Mouse (Mus musculus): ENCODE data around the gene Kcnh4. TPM values are rescaled to one million over a fixed set of nuclear protein-coding genes. Genes with fewer than 3 reads are reported as not detected.
A peak's percentile ranks its signal among the peaks of the same experiment; 100 is the strongest.

The Kcnh4 gene
- total RNA-seq, 4 experiments from 2014 or later: not detected

DNA sequence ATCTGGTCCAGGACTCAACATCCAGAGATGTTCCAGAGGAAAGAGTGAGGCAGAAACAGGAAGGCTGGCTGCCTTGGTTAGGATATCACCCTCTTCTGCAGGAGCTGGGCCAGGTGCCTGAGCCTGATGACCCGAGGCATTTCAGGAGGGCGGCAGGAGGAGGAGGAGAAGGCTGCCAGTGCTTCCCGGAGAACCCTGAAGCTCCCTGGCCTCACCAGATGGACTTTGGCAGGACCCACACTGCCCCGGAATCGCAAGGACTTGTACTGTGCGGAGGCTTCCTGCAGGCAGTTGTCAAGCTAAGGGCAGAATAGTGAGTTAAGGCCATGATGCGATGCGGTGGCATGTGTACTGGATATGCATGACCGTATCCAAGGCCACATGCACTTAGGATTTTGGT lies 7.0 kb upstream of the Kcnh4 start:
- no peak for DNase-seq (ENCODE audit: low spot score in 2 of 2)

DNA sequence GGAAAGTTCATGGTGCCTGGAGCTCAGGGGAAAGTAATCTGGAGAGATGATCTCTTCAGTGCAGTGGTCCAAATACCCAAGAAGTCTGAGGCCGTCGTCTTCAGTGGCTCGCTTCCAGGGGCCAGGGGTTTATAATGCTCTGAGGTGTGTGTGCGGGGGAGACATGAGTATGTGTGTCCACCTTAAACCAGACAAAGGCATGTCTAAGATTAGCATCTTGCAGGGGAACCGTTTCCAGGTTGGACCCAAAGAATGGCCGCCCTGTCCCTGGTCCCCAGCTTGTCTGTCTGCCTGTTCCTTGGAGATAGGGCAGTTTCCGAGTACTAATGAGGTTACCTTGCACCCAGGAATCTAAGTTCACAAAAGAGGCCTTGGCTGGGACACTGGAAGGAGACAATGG lies 3.1 kb upstream of the Kcnh4 start, which contains the start of gene Hcrt:
Gene Hcrt (minus strand): TSS at position 101 of the 400 bp plus-strand sequence.
- DNase-seq (ENCODE audit: low spot score in 2 of 2): no peak

GRCm38 (mm10) chr11:100761547-100762045 lies 1.9 kb upstream of the Kcnh4 start:
- DNase-seq (ENCODE audit: low spot score in 2 of 2): peak; percentile 78 to 85

GRCm38 (mm10) chr11:100758707-100759610 lies 783 bp downstream of the Kcnh4 start:
- DNase-seq (ENCODE audit: low spot score in 2 of 2): no peak

DNA sequence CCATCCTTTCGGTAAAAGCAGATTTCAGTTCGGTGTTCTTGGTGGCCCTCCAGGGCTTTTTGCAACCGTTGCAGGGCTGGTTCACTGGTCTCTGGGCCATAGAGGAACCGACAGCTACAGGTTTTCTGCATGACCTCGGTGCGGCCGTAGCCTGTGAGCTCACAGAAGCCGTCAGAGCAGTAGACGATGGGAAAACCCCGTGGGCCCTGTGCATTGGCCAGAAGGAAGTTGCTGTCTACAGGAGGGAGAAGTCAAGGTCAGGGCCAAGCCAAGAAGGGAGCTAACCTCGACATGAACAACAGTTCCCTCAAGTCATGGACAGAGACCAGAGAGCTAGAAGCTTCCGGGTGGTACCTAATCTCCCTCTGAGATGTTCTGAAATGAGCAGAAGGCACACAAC lies 2.2 kb downstream of the Kcnh4 start:
- DNase-seq (ENCODE audit: low spot score in 2 of 2): no peak

GRCm38 (mm10) chr11:100756476-100756875 lies 3.3 kb downstream of the Kcnh4 start:
- no peak for DNase-seq (ENCODE audit: low spot score in 2 of 2)

DNA sequence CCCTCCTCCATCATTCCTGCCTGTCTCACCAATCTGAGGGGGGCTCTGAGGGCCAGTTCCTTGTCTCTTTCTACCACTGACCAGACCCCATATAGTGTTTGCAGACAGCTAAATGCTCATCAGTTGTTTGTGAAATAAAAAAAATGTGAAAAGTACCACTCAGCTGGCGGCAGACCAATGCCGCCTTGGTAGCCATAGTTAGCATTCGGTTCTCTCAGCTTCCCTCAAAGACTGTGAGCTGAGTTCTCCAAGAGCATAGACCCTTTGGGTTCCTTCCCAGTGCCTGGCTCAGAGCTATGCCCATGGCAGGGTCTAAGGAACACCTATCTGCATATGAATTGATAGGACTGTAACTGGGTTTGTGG lies 5.1 kb downstream of the Kcnh4 start:
- no peak for DNase-seq (ENCODE audit: low spot score in 2 of 2)

DNA sequence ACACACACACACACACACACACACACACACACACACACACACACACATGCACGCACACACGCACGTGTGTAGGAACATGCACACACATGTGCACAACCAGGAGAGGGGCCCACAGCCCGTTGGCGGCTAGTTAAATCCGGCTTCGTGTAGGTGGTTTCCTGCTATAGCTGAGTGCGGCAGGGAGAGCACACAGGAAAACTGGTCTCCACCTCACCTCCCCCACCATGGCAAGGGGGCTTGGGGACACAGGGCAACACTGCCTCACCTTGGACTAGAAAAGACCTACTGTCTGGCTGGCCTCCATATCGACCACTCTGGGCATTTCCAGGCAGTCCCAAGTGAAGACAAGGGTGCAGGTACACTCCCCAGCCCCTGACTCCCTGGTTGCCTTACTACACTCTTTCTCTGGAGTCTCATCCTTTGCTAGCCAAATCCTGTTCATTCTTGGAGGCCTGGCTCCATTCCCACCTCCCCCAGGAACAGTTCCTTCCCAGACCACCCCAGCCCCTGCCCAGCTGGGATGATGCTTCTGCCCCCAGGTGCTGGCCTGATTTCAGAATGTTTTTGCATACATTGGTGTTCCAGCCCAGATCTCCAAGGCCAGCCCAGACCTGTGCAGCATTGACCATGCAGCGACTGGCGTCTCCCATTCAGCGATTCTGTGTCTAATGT lies 5.6 kb downstream of the Kcnh4 start:
- no peak for DNase-seq (ENCODE audit: low spot score in 2 of 2)

GRCm38 (mm10) chr11:100752294-100752693 lies 7.4 kb downstream of the Kcnh4 start:
- DNase-seq (ENCODE audit: low spot score in 2 of 2): no peak

GRCm38 (mm10) chr11:100750127-100750526 lies 9.6 kb downstream of the Kcnh4 start:
- DNase-seq (ENCODE audit: low spot score in 2 of 2): no peak

GRCm38 (mm10) chr11:100749469-100749868 lies 10.3 kb downstream of the Kcnh4 start:
- DNase-seq (ENCODE audit: low spot score in 2 of 2): no peak

DNA sequence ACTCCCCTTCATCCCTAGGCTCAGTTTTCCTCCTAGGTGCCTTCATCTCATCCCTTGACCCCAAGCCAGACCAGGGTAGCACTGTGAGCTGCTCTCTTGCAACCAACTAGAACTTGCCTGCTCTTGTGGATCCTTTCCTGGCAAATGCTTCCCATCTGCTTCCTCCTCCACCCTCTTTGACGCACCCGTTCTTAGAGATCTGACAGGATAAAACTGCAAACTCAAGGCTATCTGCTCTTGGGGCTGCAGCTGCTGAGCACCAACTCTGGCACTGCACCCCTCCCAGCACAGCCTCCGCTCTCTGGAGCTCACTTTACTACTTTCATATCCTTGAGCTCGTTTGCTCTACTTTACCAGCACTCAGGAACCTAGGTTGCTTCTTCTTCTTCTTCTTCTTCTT lies 11.1 kb downstream of the Kcnh4 start:
- no peak for DNase-seq (ENCODE audit: low spot score in 2 of 2)

- no peak for DNase-seq (ENCODE audit: low spot score in 2 of 2)
Observed at GRCm38 (mm10) chr11:100747114-100747513, 12.6 kb downstream of the Kcnh4 start.

- no peak for DNase-seq (ENCODE audit: low spot score in 2 of 2)
Observed at GRCm38 (mm10) chr11:100746546-100746945, 13.2 kb downstream of the Kcnh4 start.

DNA sequence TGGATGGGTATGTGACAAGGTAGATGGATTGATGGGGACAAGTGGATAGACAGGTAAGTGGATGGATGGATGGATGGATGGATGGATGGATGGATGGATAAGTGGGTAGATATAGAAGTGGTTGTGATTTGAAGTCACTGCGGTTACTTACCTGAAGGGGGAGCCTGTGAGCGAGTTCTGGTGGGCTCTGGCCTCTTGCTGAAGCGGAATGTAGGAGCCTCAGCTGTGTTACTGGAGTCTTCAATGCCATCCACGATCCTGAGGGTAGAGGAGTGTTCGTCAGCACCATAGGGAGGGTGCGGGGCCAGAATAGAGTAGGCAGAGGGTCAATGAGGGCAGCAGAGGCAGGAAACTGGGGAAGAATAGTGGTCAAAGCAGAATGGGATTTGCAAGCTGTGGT lies 14.7 kb downstream of the Kcnh4 start:
- no peak for DNase-seq (ENCODE audit: low spot score in 2 of 2)

DNA sequence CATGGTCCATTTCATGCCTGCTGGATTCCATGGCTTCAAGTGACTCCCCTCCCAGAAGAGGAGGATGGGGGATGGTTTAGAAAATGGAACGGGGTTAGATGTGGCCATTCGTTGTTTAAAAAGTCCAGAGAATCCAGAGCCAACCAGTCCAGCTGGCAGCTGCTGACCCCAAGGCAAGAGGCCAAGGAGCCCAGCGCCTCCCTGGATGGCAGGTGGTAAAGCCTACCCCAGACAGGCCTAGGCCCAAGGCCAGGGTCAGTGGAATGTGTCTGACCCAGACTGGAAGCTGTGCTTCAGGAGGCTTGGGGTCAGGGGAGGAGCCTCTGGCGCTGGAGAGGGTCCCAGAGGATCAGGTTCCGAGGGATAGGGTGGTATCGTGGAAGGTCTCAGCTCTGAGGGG lies 18.4 kb downstream of the Kcnh4 start:
- DNase-seq (ENCODE audit: low spot score in 2 of 2): peak; percentile 26 to 71

GRCm38 (mm10) chr11:100738749-100739148 lies 21.0 kb downstream of the Kcnh4 start:
- no peak for DNase-seq (ENCODE audit: low spot score in 2 of 2)

DNA sequence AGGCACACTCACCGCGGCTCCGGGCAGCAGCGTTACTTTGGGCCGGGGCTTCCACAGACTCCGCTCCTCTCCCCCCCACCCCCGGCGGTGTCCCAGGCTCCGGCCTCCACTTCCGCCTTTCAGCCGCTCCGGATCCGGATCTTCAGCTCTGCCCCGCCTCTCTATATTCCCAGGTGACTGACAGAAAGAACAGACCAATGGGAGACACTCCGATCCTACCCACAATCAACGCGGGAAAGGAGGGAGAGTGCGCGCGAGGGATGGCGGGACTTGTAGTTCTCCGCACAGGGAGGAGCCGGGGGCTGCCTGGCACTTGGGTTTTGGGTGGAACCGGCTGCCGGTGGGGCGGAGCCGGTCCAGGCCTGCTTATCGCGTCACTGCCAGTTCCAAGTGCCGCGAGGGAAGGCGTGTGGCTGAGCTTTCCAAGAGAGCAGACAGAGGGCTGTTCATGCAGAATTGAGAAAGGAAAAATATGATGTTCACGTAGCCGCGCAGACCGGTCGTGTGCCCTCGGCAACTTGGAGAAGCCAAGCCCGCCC lies 21.6 kb downstream of the Kcnh4 start, which contains the start of gene Rab5c:
Gene Rab5c (minus strand): TSS at position 150 of the 539 bp plus-strand sequence.
- DNase-seq (ENCODE audit: low spot score in 2 of 2): peak; percentile 98

- no peak for DNase-seq (ENCODE audit: low spot score in 2 of 2)
Observed at GRCm38 (mm10) chr11:100737105-100737733, 22.5 kb downstream of the Kcnh4 start.

DNA sequence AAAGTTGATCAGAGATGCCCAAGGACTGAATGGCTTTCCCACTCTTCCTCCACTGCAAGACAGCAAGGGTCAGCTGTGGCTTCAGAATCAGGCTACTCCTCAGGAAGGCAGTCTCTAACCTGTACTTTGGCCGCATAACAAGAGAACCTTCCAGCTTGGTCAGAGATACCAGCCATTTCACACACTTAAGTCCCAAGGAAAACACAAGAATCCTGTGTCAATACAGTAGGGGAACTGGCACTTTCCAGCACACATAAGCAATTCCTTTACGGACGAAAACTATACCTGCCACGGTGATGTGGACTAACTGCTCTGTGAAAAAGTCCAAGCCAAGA lies 23.0 kb downstream of the Kcnh4 start:
- no peak for DNase-seq (ENCODE audit: low spot score in 2 of 2)

DNA sequence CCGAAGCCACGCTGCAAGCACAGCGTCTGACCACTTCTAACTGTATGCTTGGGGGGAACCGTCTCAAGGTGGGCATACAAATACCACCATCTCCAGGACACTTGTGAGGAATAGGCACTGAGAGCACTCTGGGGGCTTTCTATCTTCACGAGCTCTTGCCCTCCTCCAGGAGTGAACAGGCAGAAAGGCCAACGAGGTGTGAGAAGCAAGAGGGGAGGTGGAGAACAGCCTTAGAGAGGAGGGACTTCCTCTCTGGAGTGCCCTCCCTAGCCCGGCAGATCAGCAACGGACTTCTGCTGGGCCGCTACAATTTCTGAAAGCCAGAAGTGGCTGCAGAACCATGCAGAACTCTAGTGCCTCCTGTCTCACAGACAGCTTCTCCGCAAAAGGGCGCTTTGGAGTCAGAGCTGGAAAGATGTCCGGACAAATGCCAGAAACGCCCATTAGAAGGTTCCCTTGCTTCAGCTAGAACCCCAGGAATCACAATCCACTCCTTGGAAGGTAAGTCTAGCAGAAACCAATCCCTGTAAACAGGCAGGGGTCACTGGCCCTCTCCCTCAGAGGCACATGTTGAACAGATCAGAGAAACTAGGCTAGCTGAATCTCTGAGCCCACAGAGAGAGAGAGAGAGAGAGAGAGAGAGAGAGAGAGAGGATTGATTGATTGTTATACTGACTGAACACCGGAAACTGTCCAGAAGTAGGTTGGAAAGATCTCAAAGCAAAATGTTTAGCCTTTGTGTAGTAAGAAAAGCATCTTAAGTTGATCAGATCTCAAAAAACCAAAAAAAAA lies 23.6 kb downstream of the Kcnh4 start:
- DNase-seq (ENCODE audit: low spot score in 2 of 2): no peak

All from gastrocnemius, adult 8-10 months (tissue).